Mouse (Mus musculus): ENCODE measurements around the gene Prdm1. TPM values are rescaled to one million over a fixed set of nuclear protein-coding genes. Genes with fewer than 3 reads are reported as not detected.

Gene Prdm1
- 0.29 and 0.35 TPM in 2 replicates for polyA plus RNA-seq (2012; rRNA removed)

GRCm38 (mm10) chr10:44528291-44529082 is at the start of gene Prdm1:
Gene Prdm1, minus strand, starts transcription at chr10:44528501.
- DNase-seq = peak in 1 of 2 experiments; percentile 6
- Histone ChIP-seq H3K27ac (ENCODE audit: insufficient read depth, low read length) (no peak within 1 kb of the TSS), H3K4me1 (ENCODE audit: control insufficient read depth, insufficient read depth, low read length) (no peaks in the 10 kb centered on the region), H3K27me3 (ENCODE audit: control insufficient read depth, insufficient read depth, low read length) (peaks cover 7% of the 10 kb centered on the region; the same call in 1 of the 2 replicates), H3K4me3 (replicated peaks; ENCODE audit: insufficient read depth, low read depth, low read length) (peak within 1 kb of the TSS; percentile 70)
- TF ChIP-seq POLR2A (IDR thresholded peaks at IDR 0.05; ENCODE audit: borderline replicate concordance, insufficient read depth, low read length) = no peak
- 9% methylated on average over 25 of the region's 25 CpGs for WGBS

- no peak for DNase-seq
- Histone ChIP-seq H3K4me1 (ENCODE audit: control insufficient read depth, insufficient read depth, low read length) (no peaks in the 10 kb centered on the region), H3K27me3 (ENCODE audit: control insufficient read depth, insufficient read depth, low read length) (no peaks in the 10 kb centered on the region), H3K4me3 (replicated peaks; ENCODE audit: insufficient read depth, low read depth, low read length) (no peak overlapping the region), H3K27ac (ENCODE audit: insufficient read depth, low read length) (no peak overlapping the region)
- no peak for TF ChIP-seq POLR2A (IDR thresholded peaks at IDR 0.05; ENCODE audit: borderline replicate concordance, insufficient read depth, low read length)
- TF ChIP-seq CTCF (IDR thresholded peaks at IDR 0.05; ENCODE audit: borderline replicate concordance, insufficient read depth, low read depth, low read length) = no peak
- 78% methylated on average over 3 of the region's 3 CpGs for WGBS
These were observed 37.7 kb upstream of the Prdm1 start for GRCm38 (mm10) chr10:44565971-44566370.

- Histone ChIP-seq H3K27me3 (ENCODE audit: control insufficient read depth, insufficient read depth, low read length) (no peaks in the 10 kb centered on the region), H3K4me1 (ENCODE audit: control insufficient read depth, insufficient read depth, low read length) (no peaks in the 10 kb centered on the region), H3K27ac (ENCODE audit: insufficient read depth, low read length) (no peak overlapping the region), H3K4me3 (replicated peaks; ENCODE audit: insufficient read depth, low read depth, low read length) (no peak overlapping the region)
- WGBS = 91% methylated on average over 2 of the region's 2 CpGs
- no peak for DNase-seq
- TF ChIP-seq CTCF (IDR thresholded peaks at IDR 0.05; ENCODE audit: borderline replicate concordance, insufficient read depth, low read depth, low read length) (no peak), POLR2A (IDR thresholded peaks at IDR 0.05; ENCODE audit: borderline replicate concordance, insufficient read depth, low read length) (no peak)
These were observed 36.8 kb upstream of the Prdm1 start for GRCm38 (mm10) chr10:44565109-44565508.

- TF ChIP-seq POLR2A (IDR thresholded peaks at IDR 0.05; ENCODE audit: borderline replicate concordance, insufficient read depth, low read length) (no peak), CTCF (IDR thresholded peaks at IDR 0.05; ENCODE audit: borderline replicate concordance, insufficient read depth, low read depth, low read length) (no peak)
- Histone ChIP-seq H3K4me3 (replicated peaks; ENCODE audit: insufficient read depth, low read depth, low read length) (no peak overlapping the region), H3K27me3 (ENCODE audit: control insufficient read depth, insufficient read depth, low read length) (no peaks in the 10 kb centered on the region), H3K4me1 (ENCODE audit: control insufficient read depth, insufficient read depth, low read length) (no peaks in the 10 kb centered on the region), H3K27ac (ENCODE audit: insufficient read depth, low read length) (no peak overlapping the region)
- WGBS = 85% methylated on average over 4 of the region's 4 CpGs
- no peak for DNase-seq
These were observed 28.5 kb upstream of the Prdm1 start for GRCm38 (mm10) chr10:44556845-44557244.

- DNase-seq = no peak
- H3K4me3 ChIP-seq (replicated peaks; ENCODE audit: insufficient read depth, low read depth, low read length) = no peak overlapping the region
- no peak overlapping the region for H3K27ac ChIP-seq (ENCODE audit: insufficient read depth, low read length)
- 69% methylated on average over 2 of the region's 2 CpGs for WGBS
- no peaks in the 10 kb centered on the region for H3K27me3 ChIP-seq (ENCODE audit: control insufficient read depth, insufficient read depth, low read length)
- no peak for TF ChIP-seq CTCF (IDR thresholded peaks at IDR 0.05; ENCODE audit: borderline replicate concordance, insufficient read depth, low read depth, low read length)
- TF ChIP-seq POLR2A (IDR thresholded peaks at IDR 0.05; ENCODE audit: borderline replicate concordance, insufficient read depth, low read length) = no peak
- no peaks in the 10 kb centered on the region for H3K4me1 ChIP-seq (ENCODE audit: control insufficient read depth, insufficient read depth, low read length)
These were observed 27.0 kb upstream of the Prdm1 start for GRCm38 (mm10) chr10:44555317-44555716.

GRCm38 (mm10) chr10:44553648-44554047 is 25.3 kb upstream of the Prdm1 start:
- WGBS = 82% methylated on average over 1 of the region's 1 CpGs
- DNase-seq = no peak
- Histone ChIP-seq H3K4me3 (replicated peaks; ENCODE audit: insufficient read depth, low read depth, low read length) (no peak overlapping the region), H3K4me1 (ENCODE audit: control insufficient read depth, insufficient read depth, low read length) (no peaks in the 10 kb centered on the region), H3K27me3 (ENCODE audit: control insufficient read depth, insufficient read depth, low read length) (no peaks in the 10 kb centered on the region), H3K27ac (ENCODE audit: insufficient read depth, low read length) (no peak overlapping the region)
- TF ChIP-seq POLR2A (IDR thresholded peaks at IDR 0.05; ENCODE audit: borderline replicate concordance, insufficient read depth, low read length) (no peak), CTCF (IDR thresholded peaks at IDR 0.05; ENCODE audit: borderline replicate concordance, insufficient read depth, low read depth, low read length) (no peak)

- Histone ChIP-seq H3K27me3 (ENCODE audit: control insufficient read depth, insufficient read depth, low read length) (no peaks in the 10 kb centered on the region), H3K27ac (ENCODE audit: insufficient read depth, low read length) (no peak overlapping the region), H3K4me1 (ENCODE audit: control insufficient read depth, insufficient read depth, low read length) (no peaks in the 10 kb centered on the region), H3K4me3 (replicated peaks; ENCODE audit: insufficient read depth, low read depth, low read length) (no peak overlapping the region)
- no peak for TF ChIP-seq POLR2A (IDR thresholded peaks at IDR 0.05; ENCODE audit: borderline replicate concordance, insufficient read depth, low read length)
- no peak for TF ChIP-seq CTCF (IDR thresholded peaks at IDR 0.05; ENCODE audit: borderline replicate concordance, insufficient read depth, low read depth, low read length)
- no peak for DNase-seq
- 29% methylated on average over 14 of the region's 14 CpGs for WGBS
These were observed 10.8 kb upstream of the Prdm1 start for GRCm38 (mm10) chr10:44539033-44539578.

GRCm38 (mm10) chr10:44538137-44538536 is 9.8 kb upstream of the Prdm1 start:
- WGBS = 80% methylated on average over 6 of the region's 6 CpGs
- H3K4me3 ChIP-seq (replicated peaks; ENCODE audit: insufficient read depth, low read depth, low read length) = no peak overlapping the region
- DNase-seq = no peak
- H3K27me3 ChIP-seq (ENCODE audit: control insufficient read depth, insufficient read depth, low read length) = no peaks in the 10 kb centered on the region
- H3K27ac ChIP-seq (ENCODE audit: insufficient read depth, low read length) = no peak overlapping the region
- H3K4me1 ChIP-seq (ENCODE audit: control insufficient read depth, insufficient read depth, low read length) = no peaks in the 10 kb centered on the region
- TF ChIP-seq CTCF (IDR thresholded peaks at IDR 0.05; ENCODE audit: borderline replicate concordance, insufficient read depth, low read depth, low read length) (no peak), POLR2A (IDR thresholded peaks at IDR 0.05; ENCODE audit: borderline replicate concordance, insufficient read depth, low read length) (no peak)

Data from cerebellum, adult 2 months (tissue).